Mouse (Mus musculus): ENCODE measurements around the gene Pcdh19. TPM values are rescaled to one million over a fixed set of nuclear protein-coding genes. Genes with fewer than 3 reads are reported as not detected.

Gene Pcdh19
- polyA plus RNA-seq, 1 experiment from 2014 or later: 2.6 TPM

DNA sequence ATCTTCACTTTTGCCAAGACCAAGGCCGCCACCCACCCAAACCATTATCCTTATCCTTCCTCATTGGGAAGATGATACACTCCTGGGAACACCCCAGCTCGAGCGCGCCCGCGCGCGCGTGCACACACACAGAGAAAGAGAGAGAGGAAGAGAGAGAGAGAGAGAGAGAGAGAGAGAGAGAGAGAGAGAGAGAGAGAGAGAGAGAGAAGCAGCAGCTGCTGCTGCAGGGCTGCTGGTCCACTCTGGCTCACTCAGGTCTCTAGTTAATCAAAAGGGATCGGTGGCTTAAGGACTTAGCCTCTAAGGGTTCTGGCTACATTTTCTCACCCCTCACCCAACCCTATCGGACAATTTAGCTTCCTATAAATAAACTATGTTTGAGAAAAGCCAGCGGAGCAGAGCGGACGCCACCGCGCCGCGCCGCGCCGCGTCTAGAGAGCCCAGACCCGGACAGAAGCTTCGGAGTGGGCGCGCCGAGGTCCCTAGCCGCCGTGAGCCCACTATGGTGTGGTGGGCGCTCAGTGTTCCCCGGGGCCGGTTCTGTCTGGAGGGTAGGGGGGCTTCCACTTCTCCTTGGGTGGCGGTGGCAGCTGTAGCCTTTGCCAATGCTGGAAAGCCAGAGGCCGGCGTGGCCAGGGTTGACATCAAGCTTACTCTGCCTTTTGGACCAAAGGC lies 926 bp upstream of the Pcdh19 start:
- Histone ChIP-seq H3K27me3 (ENCODE audit: low read depth, poor library complexity, severe bottlenecking) (peaks cover 57% of the 10 kb centered on the region), H3K36me3 (no peaks in the 10 kb centered on the region), H3K27ac (replicated peaks) (0 out of 2 replicates have a peak overlapping the region, but pooled peaks have one; percentile 49), H3K9me3 (replicated peaks) (0 out of 2 replicates have a peak, but pooled peaks cover 15% of the 10 kb centered on the region), H3K4me3 (peak overlapping the region; percentile 63), H3K4me1 (peaks cover 18% of the 10 kb centered on the region)
- 26% methylated on average over 35 of the region's 35 CpGs for WGBS
- DNase-seq (ENCODE audit: low spot score): peak; percentile 44

DNA sequence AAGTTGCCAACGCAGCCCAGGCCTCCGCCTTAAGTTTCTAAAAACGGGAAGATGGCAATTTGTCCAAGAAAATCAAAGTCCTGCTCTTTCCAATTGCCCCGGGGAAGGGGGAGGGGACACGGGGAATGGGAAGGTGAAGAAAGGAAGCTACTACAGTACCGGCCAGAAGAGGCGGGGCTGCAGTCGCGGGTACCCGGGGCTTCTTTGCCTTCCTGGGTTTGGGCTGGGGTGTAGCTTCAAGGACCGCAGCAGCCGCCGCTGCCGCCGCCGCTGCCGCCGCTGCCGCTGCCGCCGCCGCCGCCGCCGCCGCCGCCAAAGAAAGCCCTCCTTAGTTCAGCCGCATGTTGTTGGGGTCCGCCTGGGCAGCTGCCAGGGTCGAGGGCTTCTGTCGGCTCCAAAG lies 631 bp downstream of the Pcdh19 start:
- no peaks in the 10 kb centered on the region for H3K36me3 ChIP-seq
- H3K4me3 ChIP-seq: peak overlapping the region; percentile 63
- H3K4me1 ChIP-seq: peaks cover 18% of the 10 kb centered on the region
- H3K27me3 ChIP-seq (ENCODE audit: low read depth, poor library complexity, severe bottlenecking): peaks cover 73% of the 10 kb centered on the region
- DNase-seq (ENCODE audit: low spot score): no peak
- 0 out of 2 replicates have a peak, but pooled peaks cover 15% of the 10 kb centered on the region for H3K9me3 ChIP-seq (replicated peaks)
- WGBS: 17% methylated on average over 28 of the region's 31 CpGs
- peak overlapping the region; percentile 72 for H3K27ac ChIP-seq (replicated peaks)

DNA sequence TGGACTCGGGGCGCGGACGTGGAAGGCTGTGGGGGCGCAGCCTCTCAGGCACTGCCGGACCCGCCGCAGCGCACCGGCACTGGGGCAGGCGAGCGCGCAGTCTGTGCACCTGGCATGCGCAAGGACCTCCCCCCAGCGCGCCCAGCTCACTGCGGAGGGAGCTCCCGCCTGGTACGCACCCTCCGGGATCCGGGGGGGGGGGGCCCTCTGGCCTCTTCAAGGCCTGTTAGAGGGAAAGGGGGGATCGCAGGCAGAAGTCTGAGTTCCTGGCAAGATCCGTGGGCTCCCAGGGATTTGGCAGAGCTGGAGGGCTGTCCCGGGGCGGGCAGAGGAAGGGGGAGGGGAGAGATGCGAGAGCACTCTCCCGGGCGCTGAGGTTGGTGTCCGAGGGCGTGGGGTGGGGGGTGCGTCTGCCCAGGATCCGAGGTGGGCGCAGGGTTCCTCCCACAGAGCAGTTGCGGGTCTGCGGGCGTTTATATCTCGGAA lies 1.1 kb downstream of the Pcdh19 start:
- peak overlapping the region; percentile 72 for H3K27ac ChIP-seq (replicated peaks)
- H3K9me3 ChIP-seq (replicated peaks): 0 out of 2 replicates have a peak, but pooled peaks cover 15% of the 10 kb centered on the region
- 33% methylated on average over 35 of the region's 37 CpGs for WGBS
- H3K4me3 ChIP-seq: peak overlapping the region; percentile 63
- no peaks in the 10 kb centered on the region for H3K36me3 ChIP-seq
- DNase-seq (ENCODE audit: low spot score): peak; percentile 49
- peaks cover 18% of the 10 kb centered on the region for H3K4me1 ChIP-seq
- peaks cover 77% of the 10 kb centered on the region for H3K27me3 ChIP-seq (ENCODE audit: low read depth, poor library complexity, severe bottlenecking)

DNA sequence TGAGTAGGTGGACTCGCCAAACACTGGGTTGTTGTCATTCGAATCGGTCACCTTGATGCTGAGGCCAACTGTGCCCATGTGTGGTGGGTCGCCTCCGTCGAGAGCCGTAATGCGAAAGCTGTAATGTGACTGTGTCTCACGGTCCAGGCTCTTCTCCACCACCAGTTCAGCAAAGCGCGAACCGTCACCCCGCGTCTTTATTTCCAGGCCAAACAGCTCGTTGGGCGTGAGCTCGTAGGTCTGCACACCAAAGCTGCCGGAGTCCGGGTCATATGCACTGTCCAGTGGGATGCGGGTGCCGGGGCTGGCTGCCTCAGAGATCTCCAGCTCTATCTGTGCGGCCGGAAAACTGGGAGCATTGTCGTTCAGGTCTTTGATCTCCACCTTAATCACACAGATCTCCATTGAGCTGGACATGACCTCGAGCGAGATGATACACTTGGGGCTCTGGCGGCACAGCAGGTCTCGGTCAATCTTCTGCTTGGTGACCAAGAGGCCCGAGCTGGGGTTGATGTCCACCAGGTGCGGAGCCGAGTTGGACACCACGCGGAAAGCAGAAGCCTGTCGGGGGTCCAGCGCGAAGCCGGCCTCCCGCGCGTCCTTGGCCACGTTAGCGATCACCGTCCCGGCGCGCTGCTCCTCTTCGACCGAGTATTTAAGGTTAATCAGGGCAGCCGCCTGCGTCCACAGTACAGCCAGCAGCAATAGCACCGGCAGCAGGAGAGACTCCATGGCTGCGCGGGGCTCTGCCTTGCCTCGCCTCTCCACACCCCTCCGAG lies 2.1 kb downstream of the Pcdh19 start:
- peak; percentile 34 for DNase-seq (ENCODE audit: low spot score)
- H3K27me3 ChIP-seq (ENCODE audit: low read depth, poor library complexity, severe bottlenecking): peaks cover 87% of the 10 kb centered on the region
- peak overlapping the region; percentile 63 for H3K4me3 ChIP-seq
- 22% methylated on average over 55 of the region's 55 CpGs for WGBS
- H3K27ac ChIP-seq (replicated peaks): peak overlapping the region; percentile 72; the same call in 1 of the 2 replicates
- H3K4me1 ChIP-seq: peaks cover 18% of the 10 kb centered on the region
- H3K36me3 ChIP-seq: no peaks in the 10 kb centered on the region
- H3K9me3 ChIP-seq (replicated peaks): 0 out of 2 replicates have a peak, but pooled peaks cover 15% of the 10 kb centered on the region

DNA sequence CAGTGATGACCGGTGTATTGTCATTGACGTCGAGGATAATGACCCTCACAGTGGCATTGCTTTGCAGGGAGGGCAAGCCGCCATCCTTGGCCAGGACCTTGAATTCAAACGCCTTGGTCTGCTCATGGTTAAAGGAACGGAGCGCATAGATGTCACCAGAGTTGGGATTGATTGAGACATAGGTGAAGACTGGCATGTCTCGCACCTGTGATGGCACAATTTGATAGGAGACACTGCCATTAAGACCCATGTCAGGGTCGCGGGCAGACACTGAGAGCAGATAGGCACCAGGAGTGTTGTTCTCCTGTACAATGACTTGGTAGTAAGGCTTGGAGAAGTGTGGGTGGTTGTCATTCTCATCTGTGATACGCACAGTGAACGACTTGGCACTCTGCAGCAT lies 3.2 kb downstream of the Pcdh19 start:
- Histone ChIP-seq H3K4me3 (peak overlapping the region; percentile 63), H3K27ac (replicated peaks) (no peak overlapping the region), H3K9me3 (replicated peaks) (0 out of 2 replicates have a peak, but pooled peaks cover 15% of the 10 kb centered on the region), H3K27me3 (ENCODE audit: low read depth, poor library complexity, severe bottlenecking) (peaks cover 94% of the 10 kb centered on the region), H3K4me1 (peaks cover 18% of the 10 kb centered on the region), H3K36me3 (no peaks in the 10 kb centered on the region)
- WGBS: 44% methylated on average over 12 of the region's 12 CpGs
- no peak for DNase-seq (ENCODE audit: low spot score)

DNA sequence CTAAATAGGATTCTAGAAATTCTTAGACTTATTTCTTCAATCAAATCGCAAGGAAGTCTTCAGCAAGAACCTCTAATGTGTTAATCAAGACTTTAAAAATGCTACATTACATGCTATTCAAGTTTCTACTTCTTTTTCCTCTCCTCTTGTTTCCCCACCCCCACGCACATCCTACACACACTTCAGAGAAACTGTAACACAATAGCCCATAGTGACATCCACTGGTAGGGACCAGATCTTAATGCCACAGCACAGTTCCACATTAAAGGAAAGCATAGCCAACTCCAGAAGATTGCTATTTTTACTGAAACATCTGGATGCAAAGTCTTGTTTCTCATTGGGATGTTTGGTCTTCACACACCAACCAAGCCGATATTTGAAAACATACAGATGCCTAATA lies 4.8 kb downstream of the Pcdh19 start:
- H3K4me3 ChIP-seq: peak overlapping the region; percentile 4; the same call in 1 of the 2 replicates
- DNase-seq (ENCODE audit: low spot score): no peak
- 0 out of 2 replicates have a peak, but pooled peaks cover 15% of the 10 kb centered on the region for H3K9me3 ChIP-seq (replicated peaks)
- WGBS: 47% methylated on average over 3 of the region's 3 CpGs
- H3K27me3 ChIP-seq (ENCODE audit: low read depth, poor library complexity, severe bottlenecking): peaks cover 94% of the 10 kb centered on the region
- peaks cover 18% of the 10 kb centered on the region for H3K4me1 ChIP-seq
- H3K27ac ChIP-seq (replicated peaks): no peak overlapping the region
- no peaks in the 10 kb centered on the region for H3K36me3 ChIP-seq

DNA sequence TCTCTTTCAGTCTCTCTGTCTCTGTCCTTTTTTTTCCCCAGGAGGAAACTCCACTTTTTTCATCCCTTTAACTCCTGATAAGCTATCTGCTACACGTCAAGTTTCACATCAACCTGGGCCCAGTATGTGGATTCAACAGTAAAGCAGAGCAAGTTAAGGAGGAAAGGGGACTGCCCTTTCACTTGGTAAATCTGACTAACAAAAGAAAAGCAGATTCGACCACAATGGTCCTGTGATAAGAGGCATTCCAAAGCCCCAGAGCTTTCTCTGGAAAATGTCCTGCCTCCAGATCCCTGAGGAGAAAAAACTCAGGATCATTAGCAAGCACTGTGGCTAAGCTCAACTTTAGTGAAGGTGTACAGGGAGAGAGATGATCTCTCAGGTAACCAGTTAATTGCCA lies 13.7 kb downstream of the Pcdh19 start:
- WGBS: 12% methylated on average over 2 of the region's 2 CpGs
- Histone ChIP-seq H3K4me1 (0 out of 2 replicates have a peak, but pooled peaks cover 6% of the 10 kb centered on the region), H3K27ac (replicated peaks) (no peak overlapping the region), H3K4me3 (no peak overlapping the region), H3K36me3 (no peaks in the 10 kb centered on the region), H3K9me3 (replicated peaks) (no peaks in the 10 kb centered on the region), H3K27me3 (ENCODE audit: low read depth, poor library complexity, severe bottlenecking) (peaks cover 50% of the 10 kb centered on the region)
- DNase-seq (ENCODE audit: low spot score): no peak

DNA sequence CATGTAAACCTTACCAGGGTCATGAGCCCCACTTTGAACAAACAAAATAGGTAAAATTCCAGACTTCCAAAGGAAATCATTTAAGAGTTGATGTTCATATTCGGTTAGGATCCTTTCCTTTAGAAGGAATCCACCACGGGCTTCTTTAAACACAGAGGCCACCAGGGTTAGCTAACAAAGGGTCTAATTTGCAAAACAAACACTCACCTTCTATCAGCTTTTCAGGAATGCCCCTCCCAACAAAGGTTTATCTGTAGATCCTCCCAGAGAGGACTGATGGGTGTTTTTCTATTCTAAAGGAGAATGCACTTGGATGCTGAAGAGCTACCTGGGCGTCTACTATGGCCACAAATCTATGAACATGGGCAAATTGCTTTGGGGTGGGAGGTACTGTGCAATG lies 15.0 kb downstream of the Pcdh19 start:
- 26% methylated on average over 3 of the region's 3 CpGs for WGBS
- Histone ChIP-seq H3K36me3 (no peaks in the 10 kb centered on the region), H3K4me1 (0 out of 2 replicates have a peak, but pooled peaks cover 6% of the 10 kb centered on the region), H3K9me3 (replicated peaks) (no peaks in the 10 kb centered on the region), H3K27me3 (ENCODE audit: low read depth, poor library complexity, severe bottlenecking) (peaks cover 44% of the 10 kb centered on the region), H3K27ac (replicated peaks) (no peak overlapping the region), H3K4me3 (no peak overlapping the region)
- DNase-seq (ENCODE audit: low spot score): no peak

DNA sequence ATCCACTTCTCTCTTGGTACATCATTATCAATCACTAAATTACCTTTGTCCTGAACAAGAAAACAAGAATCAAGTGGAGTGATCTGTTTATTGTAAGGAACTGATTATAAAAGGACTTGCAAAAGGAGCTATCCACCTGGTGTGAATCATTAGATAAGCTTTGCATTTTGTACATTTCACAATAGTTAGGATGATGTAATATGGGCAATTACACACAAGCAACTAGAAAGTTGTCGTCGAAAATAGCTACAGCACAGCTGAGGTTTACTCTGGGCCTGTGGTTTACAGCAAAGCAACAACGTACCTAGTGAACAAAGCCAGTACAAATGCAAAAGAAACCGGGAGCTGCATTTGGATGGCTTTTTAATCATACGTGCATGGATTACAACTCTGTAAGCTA lies 28.7 kb downstream of the Pcdh19 start:
- H3K36me3 ChIP-seq: no peaks in the 10 kb centered on the region
- H3K9me3 ChIP-seq (replicated peaks): no peaks in the 10 kb centered on the region
- no peak overlapping the region for H3K27ac ChIP-seq (replicated peaks)
- no peak for DNase-seq (ENCODE audit: low spot score)
- H3K27me3 ChIP-seq (ENCODE audit: low read depth, poor library complexity, severe bottlenecking): peaks cover 54% of the 10 kb centered on the region
- H3K4me3 ChIP-seq: no peak overlapping the region
- H3K4me1 ChIP-seq: peaks cover 11% of the 10 kb centered on the region
- WGBS: 70% methylated on average over 5 of the region's 5 CpGs

DNA sequence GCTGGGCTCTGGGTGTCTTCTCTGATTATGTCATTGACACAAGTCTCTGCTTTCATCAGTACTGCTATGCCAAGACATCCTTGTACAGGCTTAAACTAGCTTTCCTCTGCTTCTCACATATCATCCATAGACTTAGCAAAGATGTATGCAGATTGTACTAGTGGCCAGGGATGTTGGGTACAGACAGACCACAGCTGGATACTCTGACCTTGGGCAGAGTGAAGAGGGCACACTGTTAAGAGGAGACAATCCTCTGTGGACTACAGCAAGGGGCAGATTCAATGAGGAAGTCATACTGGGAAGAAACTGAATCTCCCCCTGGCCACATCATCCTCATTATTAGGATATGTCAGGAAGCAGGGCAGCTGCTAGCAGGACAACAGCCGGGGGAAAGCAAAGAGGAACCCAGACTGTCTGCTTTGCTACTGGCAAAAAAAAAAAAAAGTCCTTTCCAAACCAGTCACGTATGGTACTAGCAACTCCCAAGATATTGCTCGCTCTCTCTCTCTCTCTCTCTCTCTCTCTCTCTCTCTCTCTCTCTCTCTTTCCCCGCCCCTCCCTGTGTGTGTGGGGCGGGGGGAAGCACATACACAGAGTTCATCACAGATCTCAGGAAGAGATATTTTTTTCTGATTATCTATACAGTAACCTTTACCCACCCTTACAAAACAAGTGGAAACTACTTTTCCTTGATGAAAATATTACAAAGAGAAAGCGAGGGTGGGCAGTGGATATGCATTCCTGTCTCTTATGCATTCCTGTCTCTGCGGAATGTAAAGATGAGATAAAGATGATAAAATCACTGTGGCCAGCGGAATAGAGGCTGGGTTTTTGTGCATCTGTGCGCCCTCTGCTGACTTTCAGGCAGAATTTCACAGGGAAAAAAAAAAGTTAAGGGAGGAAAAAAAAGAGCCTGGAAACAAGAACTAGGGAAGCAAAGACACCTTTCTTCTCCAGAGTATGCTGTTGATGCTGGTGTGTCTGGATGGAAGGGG lies 31.2 kb downstream of the Pcdh19 start:
- H3K27ac ChIP-seq (replicated peaks): no peak overlapping the region
- no peak overlapping the region for H3K4me3 ChIP-seq
- no peaks in the 10 kb centered on the region for H3K36me3 ChIP-seq
- WGBS: 34% methylated on average over 9 of the region's 9 CpGs
- DNase-seq (ENCODE audit: low spot score): no peak
- peaks cover 11% of the 10 kb centered on the region for H3K4me1 ChIP-seq
- peaks cover 69% of the 10 kb centered on the region for H3K27me3 ChIP-seq (ENCODE audit: low read depth, poor library complexity, severe bottlenecking)
- H3K9me3 ChIP-seq (replicated peaks): no peaks in the 10 kb centered on the region

DNA sequence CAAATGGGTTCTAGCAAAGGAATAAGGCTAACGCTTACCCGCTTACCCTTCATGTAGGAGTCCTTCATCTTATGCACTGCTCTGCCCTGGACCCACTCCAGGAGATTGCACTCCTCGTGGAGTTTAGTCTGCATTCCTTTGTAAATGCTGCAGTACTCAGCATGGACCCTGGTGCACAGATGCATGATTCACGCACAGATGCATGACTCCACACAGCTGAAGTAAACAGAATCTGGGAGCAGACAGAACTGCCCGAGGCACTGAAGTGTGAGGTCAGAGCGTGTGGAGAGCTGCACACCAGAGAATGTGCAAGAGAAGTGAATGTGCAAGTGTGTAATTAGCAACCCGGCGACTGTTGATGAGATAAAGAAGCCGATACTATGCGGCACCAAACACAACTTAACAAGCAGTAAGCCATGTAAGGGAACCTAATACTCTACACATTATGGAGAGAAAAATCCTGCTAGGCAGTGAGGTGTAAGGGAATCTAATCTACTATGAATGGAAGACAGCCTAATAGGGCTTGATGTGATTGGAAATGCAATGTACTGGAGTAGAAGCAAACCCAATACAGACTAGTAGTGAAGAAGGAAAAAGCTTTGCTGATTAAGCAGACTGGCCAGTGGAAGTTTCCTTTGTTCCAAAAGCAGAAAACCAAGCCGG lies 32.8 kb downstream of the Pcdh19 start:
- WGBS: 59% methylated on average over 11 of the region's 11 CpGs
- peaks cover 11% of the 10 kb centered on the region for H3K4me1 ChIP-seq

More for the DNA sequence above, 32.8 kb downstream of the Pcdh19 start:
- Histone ChIP-seq H3K9me3 (replicated peaks) (no peaks in the 10 kb centered on the region), H3K27me3 (ENCODE audit: low read depth, poor library complexity, severe bottlenecking) (peaks cover 75% of the 10 kb centered on the region), H3K4me3 (no peak overlapping the region), H3K36me3 (no peaks in the 10 kb centered on the region), H3K27ac (replicated peaks) (no peak overlapping the region)
- DNase-seq (ENCODE audit: low spot score): no peak

All from midbrain, embryonic 10.5 days (tissue).